Mouse (Mus musculus) intestine, embryonic 16.5 days (tissue): ENCODE measurements at regions not wholly inside any gene's neighbourhood (a gene's known extent, or its start where the extent isn't known, plus 50 kb on each side); places are given as distances from the start of the nearest gene placed in this dataset.

Source experiments
- ATAC-seq: fragments of 200-750 bp; cut with Nextera tagmentation; 2 replicates; pipeline ENCODE4 v1.8.0; 2017; ENCODE audit warnings: moderate TSS enrichment, moderate library complexity
- H3K27ac ChIP-seq: fragments of 300-500 bp; sonication (generic); 2 replicates; pipeline ENCODE4 v1.5.1; 2014; ENCODE audit warnings: mild to moderate bottlenecking, low read length
- H3K27me3 ChIP-seq: fragments of 300-500 bp; sonication (generic); replicated peaks from 2 replicates; pipeline ENCODE4 v1.6.1; 2014; ENCODE audit warnings: low read length, control low read depth, mixed read lengths; ENCODE audit not compliant: control insufficient read depth, insufficient read depth
- H3K36me3 ChIP-seq: fragments of 300-500 bp; sonication (generic); 2 replicates; pipeline ENCODE4 v1.6.1; 2014; ENCODE audit warnings: low read length, control low read depth; ENCODE audit not compliant: control insufficient read depth, insufficient read depth
- H3K4me1 ChIP-seq: fragments of 300-500 bp; sonication (generic); 2 replicates; pipeline ENCODE4 v1.6.1; 2014; ENCODE audit warnings: low read length, control low read depth, mixed read lengths; ENCODE audit not compliant: control insufficient read depth, insufficient read depth
- H3K4me2 ChIP-seq: fragments of 300-500 bp; sonication (generic); 2 replicates; pipeline ENCODE4 v1.6.1; 2014; ENCODE audit warnings: low read depth, low read length, control low read depth
- H3K4me3 ChIP-seq: fragments of 300-500 bp; sonication (generic); 2 replicates; pipeline ENCODE4 v1.5.1; 2014; ENCODE audit warnings: mild to moderate bottlenecking, low read length
- H3K9ac ChIP-seq: fragments of 300-500 bp; sonication (generic); 2 replicates; pipeline ENCODE4 v1.6.1; 2014; ENCODE audit warnings: low read depth, low read length
- H3K9me3 ChIP-seq: fragments of 300-500 bp; sonication (generic); 2 replicates; pipeline ENCODE4 v1.6.1; 2016; ENCODE audit warnings: low read length, control low read depth; ENCODE audit not compliant: control insufficient read depth
- WGBS: fragments of 180-500 bp; shearing (Covaris S2); extraction: QIAGEN DNeasy Blood & Tissue Kit; methylation state at CpG from one replicate; pipeline ENCODE4 v1.1.7; 2014; 5-methylcytosine and 5-hydroxymethylcytosine counted together

GRCm38 (mm10) chr12:107539683-107540082, 51.3 kb downstream of the 3110018I06Rik start:
- Histone ChIP-seq H3K9me3 (no peaks in the 10 kb centered on the region), H3K27me3 (no peaks in the 10 kb centered on the region), H3K4me1 (peaks cover 3% of the 10 kb centered on the region; the same call in 1 of the 2 replicates), H3K9ac (no peak overlapping the region), H3K27ac (no peak overlapping the region), H3K4me2 (no peak overlapping the region), H3K36me3 (no peaks in the 10 kb centered on the region), H3K4me3 (no peak overlapping the region)
- WGBS, result 60% methylated on average over 3 of the region's 3 CpGs
- ATAC-seq, result 0 out of 2 replicates have a peak, but pooled peaks have one; percentile 31

GRCm38 (mm10) chr12:107541196-107541595, 52.8 kb downstream of the 3110018I06Rik start:
- no peaks in the 10 kb centered on the region for H3K9me3 ChIP-seq
- H3K27ac ChIP-seq, result no peak overlapping the region
- 51% methylated on average over 5 of the region's 5 CpGs for WGBS
- no peaks in the 10 kb centered on the region for H3K27me3 ChIP-seq
- no peak overlapping the region for H3K9ac ChIP-seq
- ATAC-seq, result no peak
- no peak overlapping the region for H3K4me3 ChIP-seq
- no peak overlapping the region for H3K4me2 ChIP-seq
- peaks cover 3% of the 10 kb centered on the region; the same call in 1 of the 2 replicates for H3K4me1 ChIP-seq
- no peaks in the 10 kb centered on the region for H3K36me3 ChIP-seq

- Histone ChIP-seq H3K4me3 (no peak overlapping the region), H3K36me3 (no peaks in the 10 kb centered on the region), H3K4me2 (no peak overlapping the region), H3K27me3 (no peaks in the 10 kb centered on the region), H3K9ac (no peak overlapping the region), H3K4me1 (no peaks in the 10 kb centered on the region), H3K9me3 (no peaks in the 10 kb centered on the region), H3K27ac (no peak overlapping the region; the same call in 1 of the 2 replicates)
- no peak for ATAC-seq
- WGBS, result 46% methylated on average over 5 of the region's 5 CpGs
Observed at GRCm38 (mm10) chr12:107547194-107547885, 58.9 kb downstream of the 3110018I06Rik start.

- no peaks in the 10 kb centered on the region for H3K9me3 ChIP-seq
- H3K4me2 ChIP-seq, result no peak overlapping the region
- H3K27me3 ChIP-seq, result no peaks in the 10 kb centered on the region
- 51% methylated on average over 3 of the region's 3 CpGs for WGBS
- no peak overlapping the region for H3K4me3 ChIP-seq
- H3K27ac ChIP-seq, result no peak overlapping the region
- no peaks in the 10 kb centered on the region for H3K4me1 ChIP-seq
- H3K9ac ChIP-seq, result no peak overlapping the region
- peak; percentile 80 for ATAC-seq
- no peaks in the 10 kb centered on the region for H3K36me3 ChIP-seq
Observed at GRCm38 (mm10) chr12:107547886-107548448, 59.5 kb downstream of the 3110018I06Rik start.

DNA sequence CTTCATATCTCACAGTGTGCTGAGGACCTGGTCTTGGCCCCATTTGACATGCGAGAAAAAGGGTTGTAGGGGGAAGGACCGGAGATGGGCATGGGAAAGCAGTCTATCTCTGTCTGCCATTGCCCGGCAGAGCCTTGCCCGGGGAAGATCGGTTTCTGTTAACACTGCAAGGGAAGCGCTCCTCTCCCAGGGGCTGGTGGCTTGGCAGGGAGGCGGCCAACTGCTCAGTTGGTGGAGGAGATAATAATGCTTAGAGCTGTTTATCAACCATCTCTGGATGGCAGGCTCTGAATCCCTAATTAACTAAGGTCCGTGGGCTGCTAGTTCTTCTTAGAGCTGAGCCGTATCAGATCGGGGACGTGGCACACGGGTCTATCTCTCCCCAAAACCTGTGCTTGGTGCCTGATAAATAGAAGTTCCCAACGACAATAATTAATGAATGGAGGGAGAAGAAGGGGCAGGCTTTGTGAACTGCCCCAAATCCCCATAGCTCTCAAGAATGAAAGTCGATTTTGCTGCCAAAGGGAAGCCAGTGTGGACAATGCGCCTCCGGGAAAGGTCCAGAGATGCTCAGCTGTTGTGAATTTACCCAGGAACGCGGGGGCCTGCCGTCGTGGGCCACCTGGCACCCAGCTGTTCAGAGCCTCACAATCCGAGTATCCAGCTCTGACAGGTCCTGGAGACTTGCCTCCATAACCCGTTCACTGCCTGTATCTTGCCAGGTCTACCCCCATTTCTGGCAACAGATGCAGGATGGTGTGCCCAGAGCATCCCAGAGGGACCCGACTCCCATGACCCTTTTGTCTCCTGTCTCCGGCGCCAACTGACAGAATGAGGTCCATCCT, 61.2 kb downstream of the 3110018I06Rik start:
- Histone ChIP-seq H3K9ac (no peak overlapping the region), H3K9me3 (no peaks in the 10 kb centered on the region), H3K4me1 (no peaks in the 10 kb centered on the region), H3K27ac (no peak overlapping the region), H3K36me3 (no peaks in the 10 kb centered on the region), H3K4me3 (no peak overlapping the region), H3K27me3 (no peaks in the 10 kb centered on the region), H3K4me2 (no peak overlapping the region)
- WGBS, result 73% methylated on average over 25 of the region's 25 CpGs
- ATAC-seq, result no peak

DNA sequence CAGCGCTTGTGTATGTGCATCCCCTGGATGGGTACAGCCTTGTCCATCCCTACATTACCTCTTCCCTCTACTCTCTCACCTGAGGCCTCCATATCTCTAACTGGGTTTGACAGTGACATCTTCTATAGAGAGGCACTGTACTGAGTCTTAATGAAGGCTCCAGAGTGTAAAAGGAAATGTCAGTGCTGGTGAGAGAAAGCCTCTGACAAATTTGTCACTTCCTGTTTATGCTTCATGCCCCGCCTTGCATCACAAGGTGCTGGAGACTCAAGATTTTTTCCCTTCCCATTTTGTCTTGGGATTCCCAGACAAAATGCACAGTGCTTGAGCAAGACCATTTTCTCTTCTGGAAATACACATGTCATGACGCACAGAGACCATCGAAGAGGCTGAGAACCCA, 70.8 kb downstream of the 3110018I06Rik start:
- H3K9me3 ChIP-seq, result no peaks in the 10 kb centered on the region
- H3K36me3 ChIP-seq, result no peaks in the 10 kb centered on the region
- ATAC-seq, result no peak
- H3K4me1 ChIP-seq, result no peaks in the 10 kb centered on the region
- no peak overlapping the region for H3K9ac ChIP-seq
- no peaks in the 10 kb centered on the region for H3K27me3 ChIP-seq
- no peak overlapping the region for H3K4me3 ChIP-seq
- 89% methylated on average over 4 of the region's 4 CpGs for WGBS
- H3K4me2 ChIP-seq, result no peak overlapping the region
- H3K27ac ChIP-seq, result no peak overlapping the region

DNA sequence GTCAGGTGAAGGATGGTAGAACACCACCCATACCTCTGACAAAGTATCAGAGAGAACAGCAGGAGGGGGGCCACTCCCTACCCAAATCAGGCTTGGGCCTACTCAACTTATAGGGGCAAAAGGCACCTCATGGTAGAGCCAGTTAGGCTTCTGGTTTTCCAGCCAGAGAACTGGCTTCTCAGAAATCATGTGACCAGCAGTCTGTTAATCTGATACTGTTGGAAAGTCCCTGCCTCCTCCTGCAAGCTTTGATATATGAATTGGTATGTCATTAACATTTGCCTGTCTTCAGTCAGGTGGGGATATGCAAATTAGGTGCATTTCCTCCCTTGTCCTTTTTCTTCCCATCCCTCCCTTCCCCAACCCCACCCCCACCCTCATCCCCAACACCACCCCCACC, 71.7 kb downstream of the 3110018I06Rik start:
- Histone ChIP-seq H3K4me3 (no peak overlapping the region), H3K27me3 (no peaks in the 10 kb centered on the region), H3K4me1 (no peaks in the 10 kb centered on the region), H3K9ac (no peak overlapping the region), H3K4me2 (no peak overlapping the region), H3K36me3 (no peaks in the 10 kb centered on the region), H3K9me3 (no peaks in the 10 kb centered on the region), H3K27ac (no peak overlapping the region)
- no peak for ATAC-seq

DNA sequence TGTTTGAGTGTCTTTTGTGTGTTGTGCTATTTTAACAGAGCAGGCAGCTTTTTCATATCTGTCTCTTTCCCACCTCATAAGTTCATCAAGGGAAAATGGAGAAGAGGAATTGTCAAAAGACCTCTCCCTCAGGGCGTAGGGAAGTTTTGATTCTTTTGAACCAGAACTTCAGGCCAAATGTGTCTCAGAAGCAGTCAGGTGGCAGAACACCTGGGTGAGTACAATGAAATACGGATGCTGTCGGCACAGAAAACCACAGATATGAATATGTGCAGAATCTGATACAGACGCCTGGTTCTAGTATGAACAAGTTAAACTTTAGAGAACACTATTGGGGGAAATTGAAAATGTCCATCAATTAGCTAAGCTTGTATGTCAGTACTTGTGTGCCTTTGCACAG, 84.2 kb downstream of the 3110018I06Rik start:
- WGBS, result 91% methylated on average over 4 of the region's 4 CpGs

GRCm38 (mm10) chr12:107579508-107579907, 91.1 kb downstream of the 3110018I06Rik start:
- no peaks in the 10 kb centered on the region for H3K4me1 ChIP-seq
- no peak overlapping the region for H3K9ac ChIP-seq
- no peaks in the 10 kb centered on the region for H3K36me3 ChIP-seq
- no peak overlapping the region for H3K4me2 ChIP-seq
- WGBS, result 45% methylated on average over 5 of the region's 5 CpGs
- no peak for ATAC-seq
- H3K9me3 ChIP-seq, result no peaks in the 10 kb centered on the region
- H3K4me3 ChIP-seq, result no peak overlapping the region
- H3K27ac ChIP-seq, result no peak overlapping the region
- no peaks in the 10 kb centered on the region for H3K27me3 ChIP-seq

More for the DNA sequence above, 84.2 kb downstream of the 3110018I06Rik start:
- ATAC-seq, result no peak
- Histone ChIP-seq H3K9me3 (no peaks in the 10 kb centered on the region), H3K27ac (no peak overlapping the region), H3K27me3 (no peaks in the 10 kb centered on the region), H3K4me2 (no peak overlapping the region), H3K9ac (no peak overlapping the region), H3K4me1 (no peaks in the 10 kb centered on the region), H3K36me3 (no peaks in the 10 kb centered on the region), H3K4me3 (no peak overlapping the region)
